ENCODE assay signal across 19 mouse cellular contexts in the genomic region with DNA sequence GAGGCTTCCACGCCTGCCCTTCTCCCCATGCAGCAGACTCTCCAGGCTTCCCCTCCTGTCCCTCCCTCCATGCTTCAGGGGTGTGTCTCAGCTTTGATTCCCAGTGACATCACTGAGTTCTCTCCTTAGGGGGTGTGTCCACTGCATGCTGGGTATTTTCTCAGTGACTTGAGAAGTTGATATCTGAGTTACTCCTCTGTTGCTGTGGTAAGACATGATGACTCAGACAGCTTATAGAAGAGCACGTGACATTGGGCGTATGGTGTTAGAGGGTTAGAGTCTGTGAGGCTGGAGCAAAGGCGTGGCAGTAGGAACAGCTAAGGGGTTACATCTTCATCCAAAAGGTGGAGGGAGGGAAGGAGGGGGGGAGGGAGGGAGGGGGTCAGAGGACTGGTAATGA. TPM values are rescaled to one million over a fixed set of nuclear protein-coding genes. Genes with fewer than 3 reads are reported as not detected.
DNase-seq lines count a peak whose midpoint lies in the region; ATAC-seq lines count a peak whose summit lies in the region.
"Had no signal": no experiment of that assay in that cellular context is flagged by ENCODE, and none has a peak within 500 bp of the region (broad histone marks: within the 10 kb centered on the region; RNA-seq: fewer than 3 reads in every experiment).

No protein-coding gene starts in this region.

- peak overlapping the region; percentile 100 for H3K27ac ChIP-seq in liver, embryonic 13.5 days
- H3K27ac ChIP-seq in forebrain, embryonic 13.5 days, result no peak overlapping the region
- no peak overlapping the region for H3K27ac ChIP-seq in hindbrain, embryonic 10.5 days
- H3K27ac ChIP-seq: embryonic facial prominence, embryonic 12.5 days; forebrain, embryonic 10.5 days; neural tube, embryonic 12.5 days had no signal

- no peaks in the 10 kb centered on the region for H3K27me3 ChIP-seq in liver, embryonic 13.5 days
- no peaks in the 10 kb centered on the region for H3K27me3 ChIP-seq in forebrain, embryonic 13.5 days
- H3K27me3 ChIP-seq in hindbrain, embryonic 10.5 days (ENCODE audit: insufficient read depth, poor library complexity, severe bottlenecking), result no peaks in the 10 kb centered on the region
- H3K27me3 ChIP-seq: embryonic facial prominence, embryonic 12.5 days; heart, embryonic 15.5 days; neural tube, embryonic 12.5 days had no signal

- no peak overlapping the region for H3K9ac ChIP-seq in liver, embryonic 13.5 days
- no peak overlapping the region for H3K9ac ChIP-seq in forebrain, embryonic 13.5 days
- H3K9ac ChIP-seq: embryonic facial prominence, embryonic 12.5 days; heart, embryonic 15.5 days; neural tube, embryonic 12.5 days had no signal

- DNase-seq in 3T3-L1 (ENCODE audit: low read depth, low spot score), result peak; percentile 68
- DNase-seq in 416B (ENCODE audit: low read depth), result peak; percentile 76
- peak; percentile 85 for DNase-seq in c-Kit-negative CD71-positive TER-119-positive erythroid progenitor cells, embryonic 14.5 days (ENCODE audit: low read depth, low spot score)
- peak; percentile 72 for DNase-seq in liver, embryonic 13.5 days
- DNase-seq in cerebellum, adult 11-12 months, result no peak
- DNase-seq in cerebellum, postnatal 36 days, result no peak
- no peak for DNase-seq in hindbrain, embryonic 10.5 days (ENCODE audit: low spot score)
- DNase-seq: adrenal gland, postnatal 36 days; cerebellum, postnatal 25 days; gastrocnemius, postnatal 25 days; kidney, postnatal 14 days; lung, adult 18-20 months; thymus, postnatal 25 days had no signal

- H3K9me3 ChIP-seq in liver, embryonic 13.5 days (replicated peaks), result no peaks in the 10 kb centered on the region
- H3K9me3 ChIP-seq in forebrain, embryonic 13.5 days (replicated peaks), result no peaks in the 10 kb centered on the region
- H3K9me3 ChIP-seq in hindbrain, embryonic 10.5 days, result no peaks in the 10 kb centered on the region
- H3K9me3 ChIP-seq: embryonic facial prominence, embryonic 12.5 days; forebrain, embryonic 10.5 days; heart, embryonic 15.5 days; neural tube, embryonic 12.5 days had no signal

- whole genome bisulfite sequencing in liver, embryonic 13.5 days (ENCODE audit: insufficient replicate concordance), result 65% methylated on average over 4 of the region's 4 CpGs
- 96% methylated on average over 4 of the region's 4 CpGs for WGBS in forebrain, embryonic 13.5 days
- WGBS in hindbrain, embryonic 10.5 days, result 91% methylated on average over 4 of the region's 4 CpGs

- H3K4me2 ChIP-seq in liver, embryonic 13.5 days, result peak overlapping the region; percentile 67; the same call in 1 of the 2 replicates
- no peak overlapping the region for H3K4me2 ChIP-seq in forebrain, embryonic 13.5 days
- H3K4me2 ChIP-seq: embryonic facial prominence, embryonic 12.5 days; heart, embryonic 15.5 days; neural tube, embryonic 12.5 days had no signal

- no peak overlapping the region for H3K4me3 ChIP-seq in liver, embryonic 13.5 days (replicated peaks)
- H3K4me3 ChIP-seq in forebrain, embryonic 13.5 days, result no peak overlapping the region
- no peak overlapping the region for H3K4me3 ChIP-seq in hindbrain, embryonic 10.5 days
- H3K4me3 ChIP-seq: embryonic facial prominence, embryonic 12.5 days; forebrain, embryonic 10.5 days; heart, embryonic 15.5 days; neural tube, embryonic 12.5 days had no signal

- H3K4me1 ChIP-seq in liver, embryonic 13.5 days (replicated peaks), result peaks cover 55% of the 10 kb centered on the region
- H3K4me1 ChIP-seq in forebrain, embryonic 13.5 days, result peaks cover 3% of the 10 kb centered on the region; the same call in 1 of the 2 replicates
- peaks cover 35% of the 10 kb centered on the region for H3K4me1 ChIP-seq in hindbrain, embryonic 10.5 days (replicated peaks)

- ATAC-seq in liver, embryonic 13.5 days (ENCODE audit: low read depth), result peak; percentile 61
- ATAC-seq in forebrain, embryonic 13.5 days, result no peak
- ATAC-seq: midbrain, embryonic 16.5 days had no signal

- H3K36me3 ChIP-seq in liver, embryonic 13.5 days, result peaks cover 68% of the 10 kb centered on the region
- H3K36me3 ChIP-seq in forebrain, embryonic 13.5 days (ENCODE audit: poor library complexity, severe bottlenecking), result peaks cover 78% of the 10 kb centered on the region
- peaks cover 81% of the 10 kb centered on the region for H3K36me3 ChIP-seq in hindbrain, embryonic 10.5 days

RNA-seq across cellular contexts. Expression of a gene that starts 38.7 kb away (rescaled TPM):
- 1.1 and 1.3 TPM in 2 replicates for polyA plus RNA-seq in liver, embryonic 13.5 days (2015; fragmentation: Nextera tagmentation; extraction: Ambion mirVana)
- 2.8 and 3.9 TPM in 2 replicates for polyA plus RNA-seq in forebrain, embryonic 13.5 days (2015; fragmentation: Nextera tagmentation; extraction: Ambion mirVana)
- 2.1 and 2.8 TPM in 2 replicates for polyA plus RNA-seq in hindbrain, embryonic 10.5 days (2016; fragmentation: Nextera tagmentation; extraction: Ambion mirVana)

Comparison
In these comparisons a context has a peak if more than half of its experiments do, and no peak if none do; other contexts are left out.
1. DNase-seq: peak in 3T3-L1 (single experiment), 416B (single experiment), c-Kit-negative CD71-positive TER-119-positive erythroid progenitor cells, embryonic 14.5 days (single experiment) and liver, embryonic 13.5 days (single experiment); none in cerebellum, adult 11-12 months (single experiment), cerebellum, postnatal 36 days (0 of 2) and hindbrain, embryonic 10.5 days (single experiment).